Mouse (Mus musculus): ENCODE measurements at regions not wholly inside any gene's neighbourhood (a gene's known extent, or its start where the extent isn't known, plus 50 kb on each side); places are given as distances from the start of the nearest gene placed in this dataset.

DNA sequence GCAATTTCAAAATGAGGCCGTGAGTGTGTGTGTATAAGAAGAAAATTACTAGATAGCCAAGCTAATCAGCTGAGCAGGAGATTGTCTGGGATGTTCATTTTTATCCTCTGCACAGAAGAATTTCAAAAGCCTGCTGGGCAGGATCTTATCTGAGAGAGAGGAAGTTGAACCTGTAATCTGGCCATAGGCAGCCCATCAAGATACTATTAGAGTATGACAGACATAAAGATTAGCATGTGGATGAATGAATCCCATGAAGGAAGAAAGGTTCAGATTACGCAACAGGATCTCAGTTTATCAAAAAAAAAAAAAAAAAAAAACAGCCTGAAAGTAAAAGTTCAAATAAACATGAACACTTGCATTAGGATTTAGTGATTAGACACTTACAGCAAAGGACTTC, 317.3 kb upstream of the C030005K15Rik start:
- no peak for ATAC-seq

DNA sequence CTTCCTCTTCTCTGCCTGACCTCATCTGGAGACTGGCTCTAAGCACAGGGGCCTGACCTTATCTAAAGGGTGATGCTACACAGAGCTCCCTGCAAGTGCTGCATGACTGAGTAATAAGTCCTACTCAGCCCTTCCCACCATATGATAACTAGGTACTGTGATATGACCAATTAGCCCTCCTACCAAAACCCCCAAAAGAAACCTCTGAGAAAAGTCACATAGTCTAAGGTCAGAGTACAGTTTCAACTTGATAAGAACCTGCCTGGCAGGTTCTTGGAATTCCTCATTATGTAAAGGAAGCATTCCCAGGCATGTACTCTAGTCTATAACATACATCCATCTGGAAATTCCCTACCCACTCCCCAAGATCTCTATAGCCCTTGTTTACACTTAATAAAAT, 318.0 kb upstream of the C030005K15Rik start:
- ATAC-seq = no peak

- ATAC-seq = no peak
Observed at GRCm38 (mm10) chr10:98073432-98073831, 346.9 kb upstream of the C030005K15Rik start.

DNA sequence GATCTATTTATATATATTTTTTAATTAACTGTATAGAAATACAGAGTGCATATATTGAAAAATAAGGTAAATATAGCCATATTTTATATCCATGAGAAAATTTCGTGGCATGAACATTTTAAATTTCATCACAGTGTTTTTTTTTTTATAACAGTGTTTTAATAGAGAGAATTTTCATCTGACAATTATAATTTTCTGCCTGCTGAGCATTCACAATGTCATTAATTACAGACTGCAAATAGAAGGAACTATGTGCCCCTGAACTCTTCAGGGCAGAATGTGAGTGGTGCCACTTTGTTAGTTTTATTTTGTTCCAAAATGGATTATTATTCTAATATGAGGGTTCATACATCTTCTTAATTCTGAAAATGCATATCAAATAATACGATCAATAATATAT, 358.3 kb upstream of the C030005K15Rik start:
- ATAC-seq = no peak

DNA sequence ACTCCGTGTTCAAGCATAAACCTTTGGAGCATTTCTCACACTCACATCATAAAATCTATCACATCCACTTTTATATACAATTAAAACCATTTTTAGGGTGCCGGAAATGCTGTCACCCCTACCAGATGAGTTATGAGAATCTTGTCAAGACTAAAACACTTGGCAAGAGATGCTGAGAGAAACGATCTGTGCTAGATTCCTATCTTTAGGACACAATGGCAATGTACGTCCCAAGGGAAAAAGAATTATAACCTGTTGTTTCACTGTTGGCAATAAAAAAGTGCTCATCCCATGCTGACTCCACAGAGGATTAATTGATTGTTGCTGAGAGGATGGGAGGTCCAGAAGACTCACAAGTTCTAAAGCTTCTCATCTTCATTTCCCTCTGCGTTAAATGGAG, 389.7 kb upstream of the C030005K15Rik start:
- ATAC-seq = no peak

- no peak for ATAC-seq
Observed at GRCm38 (mm10) chr10:98125713-98126112, 399.2 kb upstream of the C030005K15Rik start.

- ATAC-seq = no peak
Observed at GRCm38 (mm10) chr10:98135026-98135425, 408.5 kb upstream of the C030005K15Rik start.

GRCm38 (mm10) chr10:98145773-98146172, 419.2 kb upstream of the C030005K15Rik start:
- no peak for ATAC-seq

GRCm38 (mm10) chr10:98146998-98147863, 420.7 kb upstream of the C030005K15Rik start:
- no peak for ATAC-seq

DNA sequence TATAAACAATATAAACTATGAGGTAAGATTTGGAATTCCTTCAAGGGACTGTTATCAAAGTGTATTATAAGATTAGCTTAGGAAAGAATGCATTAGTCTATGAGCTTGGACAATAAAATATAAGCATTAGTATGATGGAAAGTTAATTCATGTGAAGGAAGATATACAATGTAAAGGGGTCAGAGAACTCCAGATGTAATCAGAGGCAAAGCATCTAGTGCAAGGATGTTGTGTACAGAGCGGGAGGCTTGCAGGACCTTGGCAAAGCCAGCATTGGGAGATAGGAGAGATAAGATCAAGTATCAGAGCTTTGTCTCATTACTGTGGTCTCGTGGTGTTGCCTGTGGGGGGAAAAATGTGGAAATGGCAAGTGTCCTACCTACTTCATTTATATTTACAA, 429.4 kb upstream of the C030005K15Rik start:
- no peak for ATAC-seq

DNA sequence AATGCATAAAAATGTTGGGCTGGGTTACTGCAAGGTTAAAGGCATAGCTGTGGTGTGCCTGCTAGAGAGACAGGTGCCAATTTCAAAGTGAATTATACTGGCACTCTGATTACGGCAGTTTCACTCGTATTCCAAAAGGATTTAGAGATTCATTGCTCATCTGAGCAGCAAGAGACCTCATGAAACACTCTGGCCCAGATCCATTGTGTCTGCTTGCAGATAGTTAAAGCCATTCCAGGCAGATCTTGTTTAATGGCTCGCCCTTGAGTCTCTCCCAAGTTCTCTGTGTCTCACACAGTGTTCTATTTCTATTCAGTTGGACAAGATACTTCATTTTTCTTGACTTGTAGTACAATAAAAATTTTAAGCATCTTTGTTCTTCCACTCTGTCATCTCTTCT, 459.1 kb upstream of the C030005K15Rik start:
- ATAC-seq = no peak

DNA sequence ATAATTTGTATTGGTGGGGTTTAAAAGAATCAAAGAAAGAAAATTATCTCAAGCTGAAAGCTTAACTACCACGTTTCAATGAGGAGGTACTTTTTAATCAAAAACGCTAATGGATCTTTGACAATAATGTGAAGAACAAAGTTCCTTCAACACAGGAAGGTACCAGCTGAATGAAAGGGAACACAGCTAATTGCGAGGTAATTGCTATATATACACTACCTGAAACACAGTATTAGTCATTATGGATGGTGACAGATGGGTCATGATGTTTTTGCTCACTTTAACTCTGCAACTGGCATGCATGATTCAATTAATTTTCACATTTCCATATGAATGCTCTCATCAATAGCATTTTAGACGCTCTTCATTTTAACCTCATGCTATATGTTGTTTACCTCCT, 470.3 kb upstream of the C030005K15Rik start:
- no peak for ATAC-seq

DNA sequence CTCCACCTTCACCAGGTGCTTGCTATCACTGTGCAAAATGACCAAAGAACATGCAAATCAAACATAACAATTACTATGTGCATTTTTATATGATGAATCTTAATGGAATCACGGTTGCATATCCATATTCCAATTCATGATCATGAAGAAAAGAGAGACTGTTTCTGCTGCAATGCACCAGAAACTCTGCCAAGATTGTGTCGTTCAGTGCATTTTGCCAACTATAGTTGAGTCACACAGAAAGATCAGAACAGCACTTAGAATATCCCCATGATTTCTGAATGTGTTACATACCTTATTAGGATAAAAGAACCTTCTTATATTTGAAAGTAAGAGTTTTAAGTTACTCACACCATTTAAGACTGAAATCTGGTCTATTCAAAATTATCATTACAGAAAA, 483.7 kb upstream of the C030005K15Rik start:
- no peak for ATAC-seq

GRCm38 (mm10) chr10:98212876-98213587, 486.5 kb upstream of the C030005K15Rik start:
- no peak for ATAC-seq

GRCm38 (mm10) chr10:98231017-98231416, 504.5 kb upstream of the C030005K15Rik start:
- no peak for ATAC-seq

DNA sequence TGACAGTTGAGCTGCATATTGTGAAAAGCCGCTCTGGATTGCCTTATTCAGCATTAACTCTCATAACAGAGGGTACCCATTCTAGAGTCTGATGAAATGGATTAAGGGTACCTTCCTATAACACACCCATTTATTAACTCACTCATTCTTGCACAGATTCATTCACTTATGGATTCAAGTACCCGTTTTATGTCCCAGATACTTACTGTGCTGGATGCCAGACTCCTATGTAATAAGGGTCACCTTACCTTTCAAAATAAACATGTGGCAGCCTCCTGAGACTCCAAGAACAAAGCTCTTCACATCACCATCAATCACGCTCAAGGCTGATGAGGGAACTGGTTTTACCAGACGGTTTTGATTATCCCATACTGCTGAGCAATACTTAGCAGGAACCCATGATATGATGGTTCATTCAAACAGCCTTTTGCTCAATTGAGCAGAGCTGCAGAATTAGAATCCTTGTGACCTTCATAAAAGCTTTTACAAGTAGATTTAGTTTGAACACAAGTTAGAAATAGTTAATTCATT, 505.2 kb upstream of the C030005K15Rik start:
- no peak for ATAC-seq

DNA sequence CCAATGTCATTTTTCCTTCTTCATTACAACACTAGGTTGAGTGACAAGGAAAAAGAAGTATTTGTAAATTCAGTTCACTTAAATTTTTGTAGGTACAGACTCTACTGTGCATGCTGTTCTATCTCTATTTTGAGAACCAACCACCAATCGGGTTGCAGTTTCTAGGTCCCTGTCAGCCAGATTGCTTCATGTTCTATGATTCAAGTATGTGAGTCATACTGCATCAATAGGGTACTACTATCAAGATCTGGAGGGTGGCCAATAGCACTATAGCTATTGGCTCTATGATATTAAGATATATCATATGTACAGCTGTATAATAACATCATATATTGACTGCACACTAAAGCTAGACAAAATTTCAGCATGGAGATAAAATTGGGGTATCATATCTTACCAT, 521.8 kb upstream of the C030005K15Rik start:
- no peak for ATAC-seq

DNA sequence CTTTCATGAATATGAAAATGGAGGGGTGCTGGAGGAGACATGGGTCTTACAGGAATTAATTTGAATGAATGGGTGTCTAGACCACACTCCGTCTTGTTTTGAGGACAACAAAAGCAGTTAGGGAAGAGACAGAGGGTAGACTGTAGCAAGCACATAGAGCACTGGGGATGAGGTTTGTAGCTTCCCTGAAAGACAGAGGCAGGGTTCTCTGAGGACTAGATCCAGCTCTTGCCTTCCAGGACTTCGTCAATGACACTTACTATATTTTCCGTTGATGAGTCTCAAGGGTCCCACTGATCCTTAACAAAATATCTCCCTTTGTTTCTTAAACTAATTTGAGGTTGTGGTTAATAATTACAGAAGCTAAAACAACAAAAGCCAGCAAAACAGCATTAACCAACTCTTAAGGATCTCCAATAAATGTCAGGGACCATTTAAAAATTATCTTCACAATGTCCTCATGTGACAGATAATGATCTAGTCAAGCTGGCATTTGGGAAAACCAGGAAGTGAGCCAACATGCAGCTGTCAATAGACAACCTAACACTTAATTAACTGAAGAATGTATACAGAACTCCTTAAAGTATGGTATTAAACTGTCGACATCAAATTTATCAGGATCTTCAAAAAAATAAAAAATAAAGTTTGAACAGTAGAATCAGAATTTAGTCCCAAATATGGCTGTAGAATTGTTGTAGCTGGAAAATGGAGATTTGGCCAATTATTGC, 531.6 kb upstream of the C030005K15Rik start:
- no peak for ATAC-seq

DNA sequence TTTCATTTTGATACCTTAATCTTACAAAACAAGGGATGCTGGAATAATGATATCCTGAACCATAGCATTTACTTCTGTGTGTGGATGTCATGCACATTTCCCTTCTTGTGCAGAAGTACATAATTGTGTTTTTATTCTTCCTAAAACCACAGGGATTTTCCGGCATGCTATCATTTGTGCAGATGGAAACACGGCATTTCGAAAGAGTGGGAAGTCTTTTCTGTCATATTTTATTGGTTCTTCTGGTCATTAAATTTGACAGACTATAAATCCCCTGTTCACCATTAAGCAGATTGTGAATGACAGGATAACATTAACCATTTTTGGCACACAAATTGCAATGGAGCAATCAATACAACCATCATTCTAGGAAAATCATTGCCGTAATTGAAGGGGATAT, 532.7 kb upstream of the C030005K15Rik start:
- no peak for ATAC-seq

DNA sequence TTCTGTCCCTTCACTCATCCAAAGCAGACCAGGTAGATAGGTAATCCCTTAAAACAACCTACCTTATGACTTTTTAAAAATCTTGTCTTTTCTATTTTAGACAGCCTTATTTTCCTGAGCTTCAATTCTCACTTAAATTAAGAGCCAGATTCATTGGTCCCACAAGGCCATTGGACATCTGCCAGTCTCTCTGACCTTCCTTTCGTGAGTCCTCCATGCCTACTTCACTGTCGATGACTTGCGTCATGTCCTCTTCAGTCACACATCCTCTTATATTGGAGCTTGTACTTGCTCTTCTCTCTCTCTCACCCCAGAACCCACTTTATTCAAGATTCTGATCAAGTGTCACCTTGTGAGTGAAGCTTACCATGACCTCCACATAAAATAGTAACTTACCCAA, 542.0 kb upstream of the C030005K15Rik start:
- no peak for ATAC-seq

GRCm38 (mm10) chr10:98291617-98292016, 565.1 kb upstream of the C030005K15Rik start:
- ATAC-seq = no peak

DNA sequence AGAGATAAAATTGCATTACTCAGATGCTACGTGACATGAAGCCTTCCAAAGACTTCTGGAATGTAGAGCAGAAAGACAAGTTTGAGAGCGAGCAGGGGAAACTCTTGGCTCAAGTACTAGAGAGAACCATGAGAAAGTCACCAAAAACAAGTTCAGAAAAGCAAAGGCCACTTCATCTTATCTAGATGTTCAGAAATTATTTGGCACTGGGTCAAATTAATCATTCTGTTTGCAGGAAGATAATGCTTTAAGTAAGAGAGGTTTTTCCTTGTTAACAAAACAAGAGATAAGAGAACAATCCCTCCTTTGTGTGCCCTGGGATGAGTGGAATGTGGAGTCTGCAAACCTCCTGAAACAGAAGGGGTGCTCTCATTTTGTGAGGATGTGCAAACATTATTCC, 565.6 kb upstream of the C030005K15Rik start:
- ATAC-seq = no peak

DNA sequence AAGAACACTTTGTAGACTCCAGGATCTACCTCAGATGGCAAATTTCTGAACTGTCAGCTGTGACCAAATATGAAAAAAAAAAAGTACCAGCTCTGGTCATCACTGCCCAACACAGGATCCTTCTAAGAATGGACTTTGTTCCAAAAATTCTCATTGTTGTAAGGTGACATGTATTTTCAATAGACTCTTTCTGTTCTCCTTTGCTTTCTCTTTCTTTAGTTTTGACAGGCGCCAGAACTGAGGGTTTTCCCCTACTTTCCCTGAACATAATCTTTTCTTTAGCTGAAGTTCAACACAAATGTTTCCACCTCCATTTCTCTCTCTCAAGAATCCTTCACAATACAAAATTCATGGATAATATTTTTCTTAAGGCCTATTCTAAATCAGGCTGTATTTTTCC, 579.1 kb upstream of the C030005K15Rik start:
- ATAC-seq = no peak
